Mouse (Mus musculus) MEL (cell line): Measurements from ENCODE around the gene Mlycd. TPM values are rescaled to one million over a fixed set of nuclear protein-coding genes. Genes with fewer than 3 reads are reported as not detected.

Experiments used
- DNase-seq: peaks from one replicate; pipeline ENCODE4 v3.0.0; 2011; ENCODE audit warnings: low read depth, low spot score
- H3K27ac ChIP-seq: 2 replicates; pipeline ENCODE4 v1.5.1; 2012; ENCODE audit warnings: low read depth, mild to moderate bottlenecking, control low read depth, low read length, moderate library complexity; ENCODE audit not compliant: control insufficient read depth
- H3K27me3 ChIP-seq, 2 experiments: fragments of 150-350 bp in 1 of 2; sonication (generic) in 1 of 2; 2 replicates each; pipeline ENCODE4 v1.6.1; 2012; ENCODE audit warnings: low read length in 2 of 2, mild to moderate bottlenecking in 2 of 2, improper control_type of control experiment in 1 of 2, moderate library complexity in 1 of 2; ENCODE audit not compliant: insufficient read depth in 2 of 2, control insufficient read depth in 1 of 2
- H3K36me3 ChIP-seq, 2 experiments: 2 replicates each; pipeline ENCODE4 v1.6.1; 2012 to 2014; ENCODE audit warnings: low read length in 2 of 2, improper control_type of control experiment in 1 of 2, inconsistent platforms in 1 of 2, mild to moderate bottlenecking in 1 of 2; ENCODE audit not compliant: insufficient read depth in 2 of 2, control insufficient read depth in 1 of 2
- H3K4me1 ChIP-seq, 2 experiments: fragments of 150-350 bp in 1 of 2; sonication (generic) in 1 of 2; 2 replicates each; pipeline ENCODE4 v1.6.1; 2012; ENCODE audit warnings: low read length in 2 of 2, improper control_type of control experiment in 1 of 2, mild to moderate bottlenecking in 1 of 2; ENCODE audit not compliant: insufficient read depth in 2 of 2, control insufficient read depth in 1 of 2
- H3K4me3 ChIP-seq, 2 experiments: fragments of 150-350 bp in 1 of 2; sonication (generic) in 1 of 2; 2 replicates each; pipeline ENCODE4 v1.5.1; 2012; ENCODE audit warnings: low read depth in 2 of 2, low read length in 2 of 2, mild to moderate bottlenecking in 2 of 2, moderate library complexity in 2 of 2, control low read depth in 1 of 2, improper control_type of control experiment in 1 of 2; ENCODE audit not compliant: control insufficient read depth in 1 of 2, insufficient read depth in 1 of 2
- H3K79me2 ChIP-seq: 2 replicates; pipeline ENCODE4 v1.6.1; 2012; ENCODE audit warnings: mild to moderate bottlenecking, low read length, moderate library complexity; ENCODE audit not compliant: control insufficient read depth, poor library complexity, insufficient read depth
- H3K9ac ChIP-seq: 2 replicates; pipeline ENCODE4 v1.6.1; 2012; ENCODE audit warnings: low read depth, mild to moderate bottlenecking, control low read depth, low read length, moderate library complexity; ENCODE audit not compliant: control insufficient read depth, poor library complexity, severe bottlenecking
- H3K9me3 ChIP-seq: fragments of 150-350 bp; sonication (generic); replicated peaks from 2 replicates; pipeline ENCODE4 v1.6.1; 2012; ENCODE audit warnings: mild to moderate bottlenecking, low read length, improper control_type of control experiment, moderate library complexity; ENCODE audit not compliant: insufficient read depth
- CHD1 ChIP-seq: IDR thresholded peaks from 2 replicates; pipeline ENCODE4 v1.6.1; 2012; ENCODE audit warnings: low read depth, mild to moderate bottlenecking, inconsistent platforms, low read length, improper control_type of control experiment
- CTCF ChIP-seq, 3 experiments: IDR thresholded peaks in 2 of 3; conservative IDR thresholded peaks in 1 of 3; 2 replicates each; pipeline ENCODE4 v1.5.1; 2011 to 2012; ENCODE audit warnings: low read length in 3 of 3, low read depth in 2 of 3, mild to moderate bottlenecking in 2 of 3, improper control_type of control experiment in 1 of 3, inconsistent platforms in 1 of 3, mixed read lengths in 1 of 3, moderate library complexity in 1 of 3; ENCODE audit not compliant: control insufficient read depth in 1 of 3, insufficient read depth in 1 of 3, poor library complexity in 1 of 3, severe bottlenecking in 1 of 3
- E2F4 ChIP-seq: IDR thresholded peaks from 2 replicates; pipeline ENCODE4 v1.6.1; 2011; ENCODE audit warnings: low read depth, low read length, improper control_type of control experiment, borderline replicate concordance
- ELF1 ChIP-seq: IDR thresholded peaks from 2 replicates; pipeline ENCODE4 v1.6.1; 2014; ENCODE audit warnings: low read depth, mild to moderate bottlenecking, inconsistent platforms, low read length, improper control_type of control experiment, moderate library complexity
- ETS1 ChIP-seq: IDR thresholded peaks from 2 replicates; pipeline ENCODE4 v1.6.1; 2012; ENCODE audit warnings: low read depth, mild to moderate bottlenecking, inconsistent platforms, low read length, improper control_type of control experiment, moderate library complexity
- GATA1 ChIP-seq: IDR thresholded peaks from 2 replicates; pipeline ENCODE4 v1.6.1; 2011; ENCODE audit warnings: low read depth, low read length, improper control_type of control experiment
- HCFC1 ChIP-seq: IDR thresholded peaks from 2 replicates; pipeline ENCODE4 v1.6.1; 2012; ENCODE audit warnings: low read depth, mild to moderate bottlenecking, inconsistent platforms, low read length, improper control_type of control experiment, moderate library complexity
- JUND ChIP-seq: IDR thresholded peaks from 2 replicates; pipeline ENCODE4 v1.6.1; 2011; ENCODE audit warnings: low read depth, mild to moderate bottlenecking, improper control_type of control experiment, low read length
- MAFK ChIP-seq: IDR thresholded peaks from 2 replicates; pipeline ENCODE4 v1.6.1; 2011; ENCODE audit warnings: low read depth, mild to moderate bottlenecking, low read length, improper control_type of control experiment, borderline replicate concordance
- MAX ChIP-seq: IDR thresholded peaks from 2 replicates; pipeline ENCODE4 v1.6.1; 2011; ENCODE audit warnings: low read length, improper control_type of control experiment
- MAZ ChIP-seq: IDR thresholded peaks from 2 replicates; pipeline ENCODE4 v1.6.1; 2012; ENCODE audit warnings: low read depth, mild to moderate bottlenecking, inconsistent platforms, low read length, improper control_type of control experiment
- MEF2A ChIP-seq: IDR thresholded peaks from 2 replicates; pipeline ENCODE4 v1.6.1; 2014; ENCODE audit warnings: low read depth, mild to moderate bottlenecking, inconsistent platforms, low read length, improper control_type of control experiment; ENCODE audit not compliant: poor library complexity, insufficient replicate concordance, severe bottlenecking; ENCODE audit errors: extremely low read depth
- MXI1 ChIP-seq: IDR thresholded peaks from 2 replicates; pipeline ENCODE4 v1.6.1; 2011; ENCODE audit warnings: mild to moderate bottlenecking, low read depth, low read length, improper control_type of control experiment
- MYB ChIP-seq: IDR thresholded peaks from 2 replicates; pipeline ENCODE4 v1.6.1; 2011; ENCODE audit warnings: mild to moderate bottlenecking, low read depth, low read length, improper control_type of control experiment
- NELFE ChIP-seq: IDR thresholded peaks from 2 replicates; pipeline ENCODE4 v1.6.1; 2011; ENCODE audit warnings: low read depth, low read length, improper control_type of control experiment
- POLR2A ChIP-seq, 2 experiments: IDR thresholded peaks; 2 replicates each; pipeline ENCODE4 v1.6.1; 2011 to 2012; ENCODE audit warnings: low read length in 2 of 2, mild to moderate bottlenecking in 2 of 2, control low read depth in 1 of 2, improper control_type of control experiment in 1 of 2, low read depth in 1 of 2, moderate library complexity in 1 of 2; ENCODE audit not compliant: control insufficient read depth in 1 of 2, insufficient read depth in 1 of 2, poor library complexity in 1 of 2
- POLR2AphosphoS2 ChIP-seq: IDR thresholded peaks from 2 replicates; pipeline ENCODE4 v1.6.1; 2011; ENCODE audit warnings: low read length, improper control_type of control experiment
- POLR2AphosphoS5 ChIP-seq: IDR thresholded peaks from 2 replicates; pipeline ENCODE4 v1.6.1; 2012; ENCODE audit warnings: low read depth, borderline replicate concordance, mild to moderate bottlenecking, inconsistent platforms, low read length, moderate library complexity, mixed read lengths
- RAD21 ChIP-seq: IDR thresholded peaks from 2 replicates; pipeline ENCODE4 v1.6.1; 2011; ENCODE audit warnings: mild to moderate bottlenecking, low read depth, low read length, improper control_type of control experiment
- TAL1 ChIP-seq: IDR thresholded peaks from 2 replicates; pipeline ENCODE4 v1.6.1; 2012; ENCODE audit warnings: mild to moderate bottlenecking, inconsistent platforms, low read length, moderate library complexity, mixed read lengths
- TBP ChIP-seq: IDR thresholded peaks from 2 replicates; pipeline ENCODE4 v1.8.0; 2011; ENCODE audit warnings: low read depth, low read length, improper control_type of control experiment
- USF2 ChIP-seq, 2 experiments: IDR thresholded peaks; 2 replicates each; pipeline ENCODE4 v1.6.1; 2011 to 2012; ENCODE audit warnings: improper control_type of control experiment in 2 of 2, low read length in 2 of 2, borderline replicate concordance in 1 of 2, inconsistent platforms in 1 of 2, low read depth in 1 of 2, mild to moderate bottlenecking in 1 of 2; ENCODE audit not compliant: insufficient read depth in 1 of 2
- ZNF384 ChIP-seq: IDR thresholded peaks from 2 replicates; pipeline ENCODE4 v1.6.1; 2012; ENCODE audit warnings: low read depth, mild to moderate bottlenecking, inconsistent platforms, low read length, improper control_type of control experiment
- polyA plus RNA-seq, 2 experiments: library from polyadenylated mRNA; stranded (reverse) in 1 of 2; unstranded in 1 of 2; fragments of >175 nt in 1 of 2; fragments of >200 nt in 1 of 2; gene quantifications; 2 replicates each; pipeline versions ENCODE4 v1.2.1 to v1.2.4; 2012; ENCODE audit warnings: low replicate concordance in 2 of 2, low read depth in 1 of 2; ENCODE audit not compliant: insufficient read length in 2 of 2, insufficient read depth in 1 of 2, missing spikeins in 1 of 2
- total RNA-seq: library from RNA; depleted of rRNA; stranded (reverse); fragments of 300-350 nt; gene quantifications from 2 replicates; pipeline ENCODE4 v1.2.3, GENCODE M21; 2012

Gene Mlycd
- total and polyA plus RNA-seq, 3 experiments = 7.2 to 13.2 TPM; not detected in 1

DNA sequence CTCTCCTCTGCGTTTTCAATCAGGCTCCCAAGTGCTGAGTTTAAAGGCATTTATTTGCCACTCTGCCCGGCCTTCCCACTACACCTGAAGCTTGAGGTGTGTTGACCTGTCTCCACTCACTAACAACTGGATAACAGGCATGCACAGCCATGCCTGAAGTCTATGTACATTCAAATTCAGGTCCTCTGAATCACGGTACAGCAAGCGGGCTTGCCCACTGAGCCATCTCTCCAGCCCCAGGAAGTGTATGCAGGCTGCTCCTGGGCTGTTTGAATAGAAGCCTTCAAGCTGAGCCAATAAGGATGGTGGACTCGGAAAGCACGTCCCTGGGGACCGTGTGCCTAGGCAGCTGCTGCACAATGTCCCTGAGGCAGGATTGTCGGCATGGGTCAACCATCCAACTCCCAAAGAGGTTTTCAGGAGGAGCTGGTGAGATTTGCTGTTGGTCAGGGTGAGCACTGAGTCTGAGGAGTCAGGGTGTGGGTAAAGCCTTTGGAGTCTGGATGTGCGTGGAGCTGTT, 27.0 kb downstream of the Mlycd start:
- Histone ChIP-seq H3K4me1 (peaks cover 11 to 30% of the 10 kb centered on the region in 2 experiments), H3K9ac (no peak overlapping the region), H3K27ac (no peak overlapping the region), H3K27me3 (no peaks in the 10 kb centered on the region), H3K36me3 (peaks cover 0 to 9% of the 10 kb centered on the region in 2 experiments; a peak in 2 of 4 replicates), H3K4me3 (no peak overlapping the region), H3K79me2 (no peaks in the 10 kb centered on the region), H3K9me3 (no peaks in the 10 kb centered on the region)
- no peak for TF ChIP-seq MEF2A
- TF ChIP-seq MAX = no peak
- TF ChIP-seq ETS1 = no peak
- no peak for TF ChIP-seq POLR2AphosphoS2
- TF ChIP-seq NELFE = no peak
- no peak for TF ChIP-seq ZNF384
- DNase-seq = no peak

DNA sequence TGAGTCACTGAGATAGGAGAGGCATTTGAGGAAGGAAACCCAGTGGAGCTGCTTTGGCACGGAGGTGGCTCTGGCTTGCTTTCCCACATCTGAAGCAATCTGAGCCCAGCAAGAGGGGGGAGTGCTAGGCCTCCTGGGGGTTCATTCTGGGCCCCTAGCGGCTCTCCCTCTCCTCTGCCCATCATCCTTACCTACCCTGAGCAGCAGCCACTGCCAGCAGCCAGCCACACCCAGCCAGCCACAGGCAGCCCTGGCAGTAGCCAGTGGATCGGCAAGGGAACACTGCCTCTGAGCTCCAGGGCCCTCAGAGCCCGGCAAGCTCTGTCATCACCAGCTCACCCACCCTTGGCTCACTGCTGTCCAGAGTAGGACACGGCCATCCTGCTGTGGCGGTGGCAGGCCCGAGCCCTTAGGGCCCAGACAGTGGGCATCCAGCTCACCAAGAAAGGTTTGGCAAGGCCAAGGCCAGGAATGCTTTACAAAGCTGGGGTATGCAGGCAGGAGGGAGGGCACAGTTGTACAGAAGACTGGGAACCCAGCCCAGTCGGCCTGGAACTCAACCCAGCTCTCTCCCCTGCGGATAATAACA, 27.5 kb downstream of the Mlycd start:
- DNase-seq = no peak
- H3K4me1 ChIP-seq = peaks cover 11 to 30% of the 10 kb centered on the region in 2 experiments
- no peak overlapping the region for H3K9ac ChIP-seq
- H3K27me3 ChIP-seq = no peaks in the 10 kb centered on the region
- peaks cover 0 to 9% of the 10 kb centered on the region in 2 experiments; a peak in 2 of 4 replicates for H3K36me3 ChIP-seq
- TF ChIP-seq TBP = no peak
- TF ChIP-seq POLR2A (IDR thresholded peaks at IDR 0.05; ENCODE audit: control insufficient read depth in 1 of 2, insufficient read depth in 1 of 2, low read depth in 1 of 2, low read length in 2 of 2, poor library complexity in 1 of 2) = no peak
- TF ChIP-seq MAZ = no peak
- TF ChIP-seq E2F4 = no peak
- no peak for TF ChIP-seq GATA1
- TF ChIP-seq MXI1 = no peak
- no peak for TF ChIP-seq MAFK
- no peak for TF ChIP-seq CTCF (IDR thresholded peaks at IDR 0.05 in 2 of 3, conservative IDR thresholded peaks at IDR 0.05 in 1 of 3; ENCODE audit: control insufficient read depth in 1 of 3, insufficient read depth in 1 of 3, low read depth in 2 of 3, low read length in 3 of 3, poor library complexity in 1 of 3, severe bottlenecking in 1 of 3)
- no peak for TF ChIP-seq NELFE
- TF ChIP-seq MEF2A = no peak
- no peak for TF ChIP-seq JUND
- no peak for TF ChIP-seq MYB
- no peak for TF ChIP-seq CHD1
- TF ChIP-seq ELF1 = no peak
- TF ChIP-seq RAD21 = no peak
- TF ChIP-seq POLR2AphosphoS5 = no peak
- no peak for TF ChIP-seq TAL1
- TF ChIP-seq USF2 (IDR thresholded peaks at IDR 0.05; ENCODE audit: borderline replicate concordance in 1 of 2, insufficient read depth in 1 of 2, low read depth in 1 of 2, low read length in 2 of 2) = no peak
- no peak for TF ChIP-seq HCFC1
- no peak for TF ChIP-seq ZNF384
- H3K9me3 ChIP-seq = no peaks in the 10 kb centered on the region
- H3K27ac ChIP-seq = no peak overlapping the region
- H3K79me2 ChIP-seq = no peaks in the 10 kb centered on the region
- H3K4me3 ChIP-seq = no peak overlapping the region
